Mouse (Mus musculus): ENCODE data around the gene Lonrf3. TPM values are rescaled to one million over a fixed set of nuclear protein-coding genes. Genes with fewer than 3 reads are reported as not detected.

Gene Lonrf3
- 0.44 and 0.46 TPM in 2 replicates for polyA plus RNA-seq (2015; fragmentation: Nextera tagmentation; extraction: Ambion mirVana)

GRCm38 (mm10) chrX:36328271-36329039 lies at the start of gene Lonrf3:
Gene Lonrf3 (plus strand): TSS chrX:36328353.
- no peak within 1 kb of the TSS for H3K27ac ChIP-seq
- no peaks in the 10 kb centered on the region for H3K9me3 ChIP-seq
- peaks cover 3% of the 10 kb centered on the region; the same call in 1 of the 2 replicates for H3K27me3 ChIP-seq (replicated peaks)
- H3K4me2 ChIP-seq = peak within 1 kb of the TSS; percentile 94
- WGBS = 27% methylated on average over 68 of the region's 68 CpGs
- peak within 1 kb of the TSS; percentile 47 for H3K4me3 ChIP-seq
- ATAC-seq (replicated peaks) = peak; percentile 92
- peaks cover 6% of the 10 kb centered on the region; the same call in 1 of the 2 replicates for H3K4me1 ChIP-seq
- no peaks in the 10 kb centered on the region for H3K36me3 ChIP-seq (replicated peaks)
- H3K9ac ChIP-seq = peak within 1 kb of the TSS; percentile 31

- ATAC-seq (replicated peaks) = no peak
- no peak overlapping the region for H3K27ac ChIP-seq
- 64% methylated on average over 1 of the region's 1 CpGs for WGBS
- H3K4me1 ChIP-seq = no peaks in the 10 kb centered on the region
- H3K4me3 ChIP-seq = no peak overlapping the region
- no peaks in the 10 kb centered on the region for H3K36me3 ChIP-seq (replicated peaks)
- H3K9ac ChIP-seq = no peak overlapping the region
- no peak overlapping the region for H3K4me2 ChIP-seq
- no peaks in the 10 kb centered on the region for H3K27me3 ChIP-seq (replicated peaks)
- no peaks in the 10 kb centered on the region for H3K9me3 ChIP-seq
These were observed 49.4 kb upstream of the Lonrf3 start for GRCm38 (mm10) chrX:36278750-36279149.

GRCm38 (mm10) chrX:36311420-36311819 lies 16.7 kb upstream of the Lonrf3 start:
- Histone ChIP-seq H3K4me3 (no peak overlapping the region), H3K4me1 (no peaks in the 10 kb centered on the region), H3K36me3 (replicated peaks) (no peaks in the 10 kb centered on the region), H3K4me2 (no peak overlapping the region), H3K27me3 (replicated peaks) (no peaks in the 10 kb centered on the region), H3K27ac (no peak overlapping the region), H3K9me3 (no peaks in the 10 kb centered on the region), H3K9ac (no peak overlapping the region)
- WGBS = 76% methylated on average over 3 of the region's 3 CpGs
- no peak for ATAC-seq (replicated peaks)

- Histone ChIP-seq H3K36me3 (replicated peaks) (no peaks in the 10 kb centered on the region), H3K4me3 (peak overlapping the region; percentile 47), H3K9ac (no peak overlapping the region), H3K27me3 (replicated peaks) (peaks cover 3% of the 10 kb centered on the region; the same call in 1 of the 2 replicates), H3K4me2 (peak overlapping the region; percentile 94), H3K9me3 (no peaks in the 10 kb centered on the region), H3K27ac (no peak overlapping the region), H3K4me1 (peaks cover 6% of the 10 kb centered on the region; the same call in 1 of the 2 replicates)
- WGBS = 24% methylated on average over 20 of the region's 20 CpGs
- ATAC-seq (replicated peaks) = 0 out of 2 replicates have a peak, but pooled peaks have one; percentile 28
These were observed 480 bp upstream of the Lonrf3 start for GRCm38 (mm10) chrX:36327491-36328255.

- 0 out of 2 replicates have a peak overlapping the region, but pooled peaks have one; percentile 8 for H3K9ac ChIP-seq
- no peaks in the 10 kb centered on the region for H3K9me3 ChIP-seq
- 26% methylated on average over 62 of the region's 66 CpGs for WGBS
- H3K27ac ChIP-seq = no peak overlapping the region
- peak overlapping the region; percentile 94 for H3K4me2 ChIP-seq
- no peaks in the 10 kb centered on the region for H3K36me3 ChIP-seq (replicated peaks)
- peaks cover 3% of the 10 kb centered on the region; the same call in 1 of the 2 replicates for H3K27me3 ChIP-seq (replicated peaks)
- ATAC-seq (replicated peaks) = peak; percentile 44
- H3K4me1 ChIP-seq = peaks cover 6% of the 10 kb centered on the region; the same call in 1 of the 2 replicates
- H3K4me3 ChIP-seq = peak overlapping the region; percentile 47
These were observed 992 bp downstream of the Lonrf3 start for GRCm38 (mm10) chrX:36329040-36329649.

GRCm38 (mm10) chrX:36329849-36330411 lies 1.8 kb downstream of the Lonrf3 start:
- no peak overlapping the region for H3K9ac ChIP-seq
- H3K27me3 ChIP-seq (replicated peaks) = peaks cover 3% of the 10 kb centered on the region; the same call in 1 of the 2 replicates
- 22% methylated on average over 32 of the region's 44 CpGs for WGBS
- H3K9me3 ChIP-seq = no peaks in the 10 kb centered on the region
- H3K4me3 ChIP-seq = peak overlapping the region; percentile 47
- peak overlapping the region; percentile 94 for H3K4me2 ChIP-seq
- peak; percentile 29; the same call in 1 of the 2 replicates for ATAC-seq (replicated peaks)
- peaks cover 6% of the 10 kb centered on the region; the same call in 1 of the 2 replicates for H3K4me1 ChIP-seq
- no peak overlapping the region for H3K27ac ChIP-seq
- H3K36me3 ChIP-seq (replicated peaks) = no peaks in the 10 kb centered on the region

GRCm38 (mm10) chrX:36352446-36352845 lies 24.3 kb downstream of the Lonrf3 start:
- no peaks in the 10 kb centered on the region for H3K4me1 ChIP-seq
- H3K36me3 ChIP-seq (replicated peaks) = no peaks in the 10 kb centered on the region
- H3K27ac ChIP-seq = no peak overlapping the region
- no peak overlapping the region for H3K4me3 ChIP-seq
- no peak overlapping the region for H3K9ac ChIP-seq
- H3K4me2 ChIP-seq = no peak overlapping the region
- H3K27me3 ChIP-seq (replicated peaks) = no peaks in the 10 kb centered on the region
- 52% methylated on average over 3 of the region's 3 CpGs for WGBS
- H3K9me3 ChIP-seq = no peaks in the 10 kb centered on the region
- ATAC-seq (replicated peaks) = no peak

- no peak overlapping the region for H3K9ac ChIP-seq
- no peak for ATAC-seq (replicated peaks)
- no peak overlapping the region for H3K4me3 ChIP-seq
- H3K27ac ChIP-seq = no peak overlapping the region
- H3K4me2 ChIP-seq = no peak overlapping the region
- no peaks in the 10 kb centered on the region for H3K27me3 ChIP-seq (replicated peaks)
- no peaks in the 10 kb centered on the region for H3K4me1 ChIP-seq
- no peaks in the 10 kb centered on the region for H3K9me3 ChIP-seq
- H3K36me3 ChIP-seq (replicated peaks) = no peaks in the 10 kb centered on the region
These were observed 57.2 kb downstream of the Lonrf3 start for GRCm38 (mm10) chrX:36385340-36385739.

GRCm38 (mm10) chrX:36389971-36390370 lies 61.8 kb downstream of the Lonrf3 start:
- Histone ChIP-seq H3K9ac (no peak overlapping the region), H3K9me3 (no peaks in the 10 kb centered on the region), H3K27me3 (replicated peaks) (no peaks in the 10 kb centered on the region), H3K4me1 (no peaks in the 10 kb centered on the region), H3K36me3 (replicated peaks) (no peaks in the 10 kb centered on the region), H3K4me3 (no peak overlapping the region), H3K4me2 (no peak overlapping the region), H3K27ac (no peak overlapping the region)
- ATAC-seq (replicated peaks) = no peak
- WGBS = 37% methylated on average over 3 of the region's 3 CpGs

GRCm38 (mm10) chrX:36390503-36390902 lies 62.4 kb downstream of the Lonrf3 start:
- Histone ChIP-seq H3K27me3 (replicated peaks) (no peaks in the 10 kb centered on the region), H3K36me3 (replicated peaks) (no peaks in the 10 kb centered on the region), H3K4me2 (no peak overlapping the region), H3K27ac (no peak overlapping the region), H3K9me3 (no peaks in the 10 kb centered on the region), H3K9ac (no peak overlapping the region), H3K4me1 (no peaks in the 10 kb centered on the region), H3K4me3 (no peak overlapping the region)
- ATAC-seq (replicated peaks) = no peak
- 69% methylated on average over 2 of the region's 2 CpGs for WGBS

- WGBS = 70% methylated on average over 6 of the region's 6 CpGs
- Histone ChIP-seq H3K4me3 (no peak overlapping the region), H3K36me3 (replicated peaks) (no peaks in the 10 kb centered on the region), H3K9ac (no peak overlapping the region), H3K4me1 (no peaks in the 10 kb centered on the region), H3K27me3 (replicated peaks) (no peaks in the 10 kb centered on the region), H3K27ac (no peak overlapping the region), H3K9me3 (no peaks in the 10 kb centered on the region), H3K4me2 (no peak overlapping the region)
- ATAC-seq (replicated peaks) = no peak
These were observed 64.5 kb downstream of the Lonrf3 start for GRCm38 (mm10) chrX:36392672-36393071.

- Histone ChIP-seq H3K27me3 (replicated peaks) (no peaks in the 10 kb centered on the region), H3K27ac (no peak overlapping the region), H3K9ac (no peak overlapping the region), H3K9me3 (no peaks in the 10 kb centered on the region), H3K36me3 (replicated peaks) (no peaks in the 10 kb centered on the region), H3K4me3 (no peak overlapping the region), H3K4me2 (no peak overlapping the region), H3K4me1 (no peaks in the 10 kb centered on the region)
- WGBS = 48% methylated on average over 6 of the region's 6 CpGs
- peak; percentile 81 for ATAC-seq (replicated peaks)
These were observed 65.1 kb downstream of the Lonrf3 start for GRCm38 (mm10) chrX:36393279-36393678.

All from midbrain, embryonic 15.5 days (tissue).